Mouse (Mus musculus) hindbrain, embryonic 13.5 days (tissue): ENCODE measurements around the gene Ankrd66. TPM values are rescaled to one million over a fixed set of nuclear protein-coding genes. Genes with fewer than 3 reads are reported as not detected.
"Not testable (repeated sequence)": the region's sequence is repeated elsewhere in the genome, so short reads cannot be mapped to it uniquely, and the experiment has no call there.

Experiments
- ATAC-seq: fragments of 200-750 bp; cut with Nextera tagmentation; 2 replicates; pipeline ENCODE4 v1.8.0; 2017; ENCODE audit warnings: moderate TSS enrichment; ENCODE audit not compliant: low FRiP score
- H3K27ac ChIP-seq: fragments of 300-500 bp; sonication (generic); 2 replicates; pipeline ENCODE4 v1.5.1; 2015; ENCODE audit warnings: inconsistent platforms, mild to moderate bottlenecking, moderate library complexity
- H3K27me3 ChIP-seq: fragments of 300-500 bp; sonication (generic); 2 replicates; pipeline ENCODE4 v1.6.1; 2015; ENCODE audit warnings: mild to moderate bottlenecking, inconsistent platforms
- H3K36me3 ChIP-seq: fragments of 300-500 bp; sonication (generic); 2 replicates; pipeline ENCODE4 v1.6.1; 2015; ENCODE audit warnings: mild to moderate bottlenecking, inconsistent platforms
- H3K4me1 ChIP-seq: fragments of 300-500 bp; sonication (generic); replicated peaks from 2 replicates; pipeline ENCODE4 v1.6.1; 2015; ENCODE audit warnings: inconsistent platforms
- H3K4me2 ChIP-seq: fragments of 300-500 bp; sonication (generic); 2 replicates; pipeline ENCODE4 v1.6.1; 2015; ENCODE audit warnings: inconsistent platforms, mild to moderate bottlenecking, moderate library complexity
- H3K4me3 ChIP-seq: fragments of 300-500 bp; sonication (generic); 2 replicates; pipeline ENCODE4 v1.5.1; 2015; ENCODE audit warnings: mild to moderate bottlenecking, inconsistent platforms
- H3K9ac ChIP-seq: fragments of 300-500 bp; sonication (generic); 2 replicates; pipeline ENCODE4 v1.6.1; 2015; ENCODE audit warnings: mild to moderate bottlenecking, inconsistent platforms
- H3K9me3 ChIP-seq: fragments of 300-500 bp; sonication (generic); 2 replicates; pipeline ENCODE4 v1.6.1; 2016; ENCODE audit warnings: inconsistent platforms
- WGBS: fragments of 180-500 bp; shearing (Covaris S2); methylation state at CpG from one replicate; pipeline ENCODE4 v1.1.7; 2015; 5-methylcytosine and 5-hydroxymethylcytosine counted together
- polyA plus RNA-seq: library from polyadenylated mRNA; unstranded; fragments of >200 nt; fragmentation: Nextera tagmentation; extraction: Ambion mirVana; gene quantifications from 2 replicates; pipeline ENCODE4 v1.2.1, GENCODE M21; 2015

Ankrd66 gene
- polyA plus RNA-seq, 1 experiment from 2014 or later: 2.3 TPM

DNA sequence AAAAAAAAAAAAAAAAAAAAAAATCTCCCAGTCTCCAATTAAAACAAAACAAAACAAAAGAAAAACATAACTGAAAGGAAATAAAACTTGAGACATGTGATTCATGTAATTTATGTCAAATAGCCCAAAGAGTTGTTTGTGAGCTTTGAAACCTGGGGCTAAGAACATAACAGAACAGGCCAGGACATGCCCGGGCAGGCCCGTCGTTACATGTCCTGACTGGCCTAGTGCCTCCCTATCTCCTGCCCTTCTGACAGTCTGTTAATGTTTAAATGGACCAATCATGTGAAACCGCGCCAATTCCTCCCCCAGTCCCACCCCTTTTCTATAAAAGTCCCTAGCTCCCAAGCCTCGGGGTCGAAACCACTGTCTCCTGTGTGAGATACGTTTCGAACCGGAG lies 53.1 kb downstream of the Ankrd66 start:
- not testable (repeated sequence) for H3K4me2 ChIP-seq, H3K27me3 ChIP-seq, H3K9ac ChIP-seq, H3K27ac ChIP-seq, H3K9me3 ChIP-seq, H3K4me1 ChIP-seq, ATAC-seq, H3K36me3 ChIP-seq, H3K4me3 ChIP-seq
- 96% methylated on average over 10 of the region's 10 CpGs for WGBS

DNA sequence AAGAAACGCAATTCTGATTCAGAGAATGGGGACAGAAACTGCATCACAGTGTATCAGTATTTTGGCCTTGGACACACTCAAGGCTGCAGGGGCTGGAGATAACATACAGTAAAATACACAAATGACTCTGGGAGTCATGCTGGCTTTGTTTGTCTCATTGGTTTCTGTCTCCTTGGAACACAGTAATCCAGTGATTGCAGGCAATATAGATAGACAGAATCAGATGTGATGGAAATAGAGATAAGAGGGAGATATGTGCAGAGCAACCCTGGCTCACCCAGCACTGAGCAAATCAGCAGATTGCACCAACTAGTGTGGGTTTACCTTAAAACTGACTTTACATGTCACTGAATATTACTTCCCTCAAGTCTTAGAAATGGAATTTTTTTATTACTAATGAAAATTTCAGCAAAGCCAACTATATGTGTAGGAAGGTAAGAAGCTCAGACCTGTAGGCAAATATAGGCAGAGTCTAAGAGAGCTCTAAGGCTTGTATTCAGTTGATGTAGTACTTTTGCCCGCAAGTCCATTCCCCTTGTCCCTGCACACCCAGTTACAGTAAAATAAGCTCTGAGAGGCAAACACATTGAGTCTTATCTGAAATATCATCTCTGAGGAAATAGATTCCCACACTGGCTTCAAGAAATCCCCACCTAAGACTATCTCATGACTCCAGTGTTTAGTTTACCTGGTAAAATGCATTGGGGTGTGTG lies 54.8 kb downstream of the Ankrd66 start:
- Histone ChIP-seq H3K4me3 (no peak overlapping the region), H3K27ac (no peak overlapping the region), H3K9ac (no peak overlapping the region), H3K4me2 (no peak overlapping the region), H3K27me3 (no peaks in the 10 kb centered on the region), H3K4me1 (no peaks in the 10 kb centered on the region), H3K9me3 (no peaks in the 10 kb centered on the region), H3K36me3 (no peaks in the 10 kb centered on the region)
- 86% methylated on average over 2 of the region's 2 CpGs for WGBS
- ATAC-seq: no peak

DNA sequence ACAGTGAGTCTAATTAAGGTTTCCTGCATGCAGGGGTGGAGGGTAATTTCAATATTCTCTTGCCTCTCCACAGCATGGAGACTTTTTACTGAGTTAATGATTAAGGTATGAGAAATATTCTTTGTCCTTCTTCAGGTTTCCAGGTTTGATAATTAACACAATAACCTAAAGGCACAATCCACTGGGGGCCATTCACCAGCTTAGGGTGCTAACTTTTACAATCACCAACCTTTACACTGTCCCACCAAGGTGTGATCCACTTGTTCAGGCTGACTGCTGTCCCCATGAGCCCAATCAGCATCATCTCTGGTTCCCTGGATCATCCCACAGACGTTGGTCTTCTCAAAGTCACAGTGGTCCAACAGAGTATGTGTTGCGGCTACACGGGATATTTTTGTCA lies 57.5 kb downstream of the Ankrd66 start:
- no peak for ATAC-seq
- no peaks in the 10 kb centered on the region for H3K9me3 ChIP-seq
- no peak overlapping the region for H3K4me2 ChIP-seq
- no peaks in the 10 kb centered on the region for H3K4me1 ChIP-seq
- no peaks in the 10 kb centered on the region for H3K36me3 ChIP-seq
- H3K4me3 ChIP-seq: no peak overlapping the region
- 90% methylated on average over 3 of the region's 3 CpGs for WGBS
- no peaks in the 10 kb centered on the region for H3K27me3 ChIP-seq
- no peak overlapping the region for H3K9ac ChIP-seq
- no peak overlapping the region for H3K27ac ChIP-seq

Other genes with a start within 250 kb of the Ankrd66 start
- 8.1 and 8.6 TPM in 2 replicates for gene Adgrf5, start 183.2 kb downstream of the Ankrd66 start, polyA plus RNA-seq
- gene Mep1a, start 40.8 kb downstream of the Ankrd66 start, polyA plus RNA-seq: not detected in 2 replicates
- gene Pla2g7, start 24.5 kb upstream of the Ankrd66 start, polyA plus RNA-seq: 49.4 and 61.3 TPM in 2 replicates
- gene Tdrd6, start 86.7 kb upstream of the Ankrd66 start, polyA plus RNA-seq: 0.10 and 0.75 TPM in 2 replicates
- 113 and 119 TPM in 2 replicates for gene Slc25a27, start 123.6 kb upstream of the Ankrd66 start, polyA plus RNA-seq
- 14.3 and 16.8 TPM in 2 replicates for gene Cyp39a1, start 123.8 kb upstream of the Ankrd66 start, polyA plus RNA-seq